ENCODE assay signal across 30 mouse cellular contexts in genomic region chr2:91667747-91668146, GRCm38 (mm10). TPM values are rescaled to one million over a fixed set of nuclear protein-coding genes. Genes with fewer than 3 reads are reported as not detected.
DNase-seq lines count a peak whose midpoint lies in the region; ATAC-seq and TF ChIP-seq lines count a peak whose summit lies in the region.
"Had no signal": no experiment of that assay in that cellular context is flagged by ENCODE, and none has a peak within 500 bp of the region (broad histone marks: within the 10 kb centered on the region; RNA-seq: fewer than 3 reads in every experiment).

No protein-coding gene starts in this region.

- TF ChIP-seq EP300 in CH12.LX (IDR thresholded peaks at IDR 0.05; ENCODE audit: low read length): no peak

- no peak for TF ChIP-seq RAD21 in CH12.LX (IDR thresholded peaks at IDR 0.05; ENCODE audit: low read depth, low read length)

- WGBS in stomach, embryonic 15.5 days: 54% methylated on average over 2 of the region's 2 CpGs

- DNase-seq in gastrocnemius, adult 2 months: no peak
- no peak for DNase-seq in gastrocnemius, postnatal 4 days (ENCODE audit: low spot score in 2 of 2)
- DNase-seq in CH12.LX (ENCODE audit: extremely low read depth): peak; percentile 19
- DNase-seq in R1 (ENCODE audit: low read depth, low spot score): peak; percentile 84
- no peak for DNase-seq in testis, postnatal 10 days (ENCODE audit: low spot score)
- DNase-seq in left cerebral cortex, adult 18-20 months (ENCODE audit: low spot score in 2 of 2): no peak
- DNase-seq: adrenal gland, postnatal 14 days; cerebellum, adult 11 months; cerebellum, adult 9-10 months; cerebellum, postnatal 36 days; gastrocnemius, postnatal 36 days; heart, adult 2 months; kidney, postnatal 14 days; layer of hippocampus, adult 9-11 months; liver; lung, adult 2 months; right cerebral cortex, adult 18-20 months; thymus, adult 2 months; thymus, postnatal 36 days had no signal

- dilution Hi-C loops in CH12.LX (cut with MboI; ENCODE audit: extremely low pct_ligation_motif_present, extremely low pct_unique_long_range_greater_than_20kb, low sequenced_read_pairs): no loop called here

- peaks cover 76 to 91% of the 10 kb centered on the region in 2 experiments for H3K36me3 ChIP-seq in CH12.LX (replicated peaks in 1 of 2; ENCODE audit: control insufficient read depth in 1 of 2, insufficient read depth in 1 of 2, low read length in 1 of 2)
- H3K36me3 ChIP-seq in stomach, embryonic 15.5 days: peaks cover 45% of the 10 kb centered on the region

- no peaks in the 10 kb centered on the region for H3K79me2 ChIP-seq in CH12.LX (replicated peaks; ENCODE audit: control insufficient read depth, extremely low read depth, insufficient read depth, poor library complexity, severe bottlenecking)

- peak overlapping the region; percentile 24; the same call in 1 of the 2 replicates for H3K27ac ChIP-seq in gastrocnemius, adult 2 months
- no peak overlapping the region for H3K27ac ChIP-seq in CH12.LX (ENCODE audit: insufficient read depth, low read depth)
- no peak overlapping the region for H3K27ac ChIP-seq in stomach, embryonic 15.5 days
- H3K27ac ChIP-seq: embryonic facial prominence, embryonic 13.5 days; heart, adult 2 months; hindbrain, embryonic 14.5 days; liver, embryonic 14.5 days; midbrain, embryonic 10.5 days had no signal

- intact Hi-C loops in gastrocnemius, adult 2 months (cut with DNase I): no loop called here

- H3K4me3 ChIP-seq in gastrocnemius, adult 2 months: no peak overlapping the region
- no peak overlapping the region for H3K4me3 ChIP-seq in CH12.LX (replicated peaks in 1 of 3; ENCODE audit: low read depth in 2 of 3, low read length in 2 of 3, poor library complexity in 1 of 3)
- H3K4me3 ChIP-seq in stomach, embryonic 15.5 days (replicated peaks): no peak overlapping the region
- H3K4me3 ChIP-seq: embryonic facial prominence, embryonic 13.5 days; erythroblast, embryonic 14.5 days; heart, adult 2 months; heart, embryonic 12.5 days; midbrain, embryonic 10.5 days had no signal

- peaks cover 19 to 29% of the 10 kb centered on the region in 2 experiments for H3K4me1 ChIP-seq in CH12.LX (ENCODE audit: control insufficient read depth in 1 of 2, insufficient read depth in 2 of 2)
- no peaks in the 10 kb centered on the region for H3K4me1 ChIP-seq in stomach, embryonic 15.5 days
- H3K4me1 ChIP-seq: embryonic facial prominence, embryonic 13.5 days; midbrain, embryonic 10.5 days had no signal

- peak; percentile 79 for ATAC-seq in stomach, embryonic 15.5 days (ENCODE audit: insufficient read depth, low FRiP score, low read depth)
- ATAC-seq: midbrain, embryonic 16.5 days had no signal

- TF ChIP-seq POLR2A in CH12.LX (IDR thresholded peaks at IDR 0.05; ENCODE audit: low read depth, low read length): no peak

- no peak for TF ChIP-seq CTCF in gastrocnemius, adult 2 months (IDR thresholded peaks at IDR 0.05)
- no peak for TF ChIP-seq CTCF in CH12.LX (conservative IDR thresholded peaks at IDR 0.05 in 1 of 2, IDR thresholded peaks at IDR 0.05 in 1 of 2; ENCODE audit: low read depth in 2 of 2, low read length in 2 of 2)

- H3K4me2 ChIP-seq in CH12.LX (ENCODE audit: insufficient read depth, low read depth, poor library complexity, severe bottlenecking): no peak overlapping the region
- H3K4me2 ChIP-seq in stomach, embryonic 15.5 days: no peak overlapping the region
- H3K4me2 ChIP-seq: embryonic facial prominence, embryonic 13.5 days; heart, embryonic 12.5 days; hindbrain, embryonic 14.5 days had no signal

- H3K9ac ChIP-seq in CH12.LX (ENCODE audit: insufficient read depth, low read depth): no peak overlapping the region
- no peak overlapping the region for H3K9ac ChIP-seq in stomach, embryonic 15.5 days
- H3K9ac ChIP-seq: embryonic facial prominence, embryonic 13.5 days; heart, embryonic 12.5 days; hindbrain, embryonic 14.5 days; liver, embryonic 14.5 days had no signal

- no peaks in the 10 kb centered on the region for H3K27me3 ChIP-seq in CH12.LX (replicated peaks)
- no peaks in the 10 kb centered on the region for H3K27me3 ChIP-seq in stomach, embryonic 15.5 days (replicated peaks)
- H3K27me3 ChIP-seq: embryonic facial prominence, embryonic 13.5 days; heart, embryonic 12.5 days had no signal

- no peaks in the 10 kb centered on the region for H3K9me3 ChIP-seq in CH12.LX (replicated peaks; ENCODE audit: low read length)
- H3K9me3 ChIP-seq in stomach, embryonic 15.5 days: no peaks in the 10 kb centered on the region
- H3K9me3 ChIP-seq: embryonic facial prominence, embryonic 13.5 days; heart, embryonic 12.5 days; midbrain, embryonic 10.5 days had no signal

- in situ Hi-C loops in CH12.LX (cut with MboI; ENCODE audit: low pct_ligation_motif_present, low pct_unique_long_range_greater_than_20kb, low sequenced_read_pairs): no loop called here

TF ChIP-seq in CH12.LX, 34 proteins besides CTCF, POLR2A, EP300 and RAD21:
- no peak for TF ChIP-seq ZNF384 (IDR thresholded peaks at IDR 0.05; ENCODE audit: low read depth, low read length)
- no peak for TF ChIP-seq IRF4 (IDR thresholded peaks at IDR 0.05; ENCODE audit: low read depth, low read length)
- no peak for TF ChIP-seq ZKSCAN1 (IDR thresholded peaks at IDR 0.05; ENCODE audit: borderline replicate concordance, low read depth, low read length)
- no peak for TF ChIP-seq GABPA (IDR thresholded peaks at IDR 0.05; ENCODE audit: insufficient replicate concordance, low read depth, low read length)
- no peak for TF ChIP-seq CHD1 (IDR thresholded peaks at IDR 0.05; ENCODE audit: low read depth, low read length)
- no peak for TF ChIP-seq RCOR1 (conservative IDR thresholded peaks at IDR 0.05; ENCODE audit: low read depth, low read length)
- no peak for TF ChIP-seq MAFK (IDR thresholded peaks at IDR 0.05; ENCODE audit: insufficient replicate concordance, low read length)
- TF ChIP-seq PAX5 (IDR thresholded peaks at IDR 0.05; ENCODE audit: low read length): no peak

RNA-seq across cellular contexts. Expression of gene Arhgap1, which starts 18.1 kb away (rescaled TPM):
- 1 to 10 TPM; 5.0 to 8.2 TPM for total RNA-seq in gastrocnemius, adult 2 months (2021)
- total RNA-seq in gastrocnemius, postnatal 4 days (2021): 10 to 100 TPM; 46.6 to 49.3 TPM
- total RNA-seq in CH12.LX (2012; rRNA removed) (15.6 and 20.6 TPM in 2 replicates), CH12.LX (2014; rRNA removed) (19.7 and 22.4 TPM in 2 replicates)
- polyA plus RNA-seq in CH12.LX (2012; ENCODE audit: insufficient read length, low read depth): 30.2 and 35.4 TPM in 2 replicates
- polyA plus RNA-seq in stomach, embryonic 15.5 days (2015; fragmentation: Nextera tagmentation; extraction: Ambion mirVana): 115 and 144 TPM in 2 replicates
- total RNA-seq in left cerebral cortex, adult 18-20 months (2021): 10 to 100 TPM; 67.0 to 67.9 TPM

RNA-seq across cellular contexts. Expression of gene Zfp408, which starts 18.2 kb away (rescaled TPM):
- total RNA-seq in gastrocnemius, adult 2 months (2021): 1 to 10 TPM; 2.5 to 3.1 TPM
- total RNA-seq in gastrocnemius, postnatal 4 days (2021): 10 to 100 TPM; 10.1 to 16.5 TPM
- total RNA-seq in CH12.LX (2012; rRNA removed): 8.1 and 8.3 TPM in 2 replicates
- 8.8 and 9.2 TPM in 2 replicates for total RNA-seq in CH12.LX (2014; rRNA removed)
- polyA plus RNA-seq in CH12.LX (2012; ENCODE audit: insufficient read length, low read depth): 16.0 and 17.1 TPM in 2 replicates
- polyA plus RNA-seq in stomach, embryonic 15.5 days (2015; fragmentation: Nextera tagmentation; extraction: Ambion mirVana): 9.2 and 9.7 TPM in 2 replicates
- 10 to 100 TPM; 10.2 to 11.4 TPM for total RNA-seq in left cerebral cortex, adult 18-20 months (2021)

RNA-seq across cellular contexts. Expression of gene F2, which starts 31.5 kb away (rescaled TPM):
- total RNA-seq in gastrocnemius, adult 2 months (2021): under 1 TPM; 0.11 to 0.13 TPM
- 1 to 10 TPM in 1 of 2 experiments, under 1 TPM in 1; 0.54 to 4.2 TPM for total RNA-seq in gastrocnemius, postnatal 4 days (2021)
- total RNA-seq in CH12.LX (2012; rRNA removed) (0.04 TPM in 1 of 2 replicates, not detected in the other), CH12.LX (2014; rRNA removed) (not detected in 2 replicates)
- not detected in 2 replicates for polyA plus RNA-seq in CH12.LX (2012; ENCODE audit: insufficient read length, low read depth)
- 7.2 and 19.4 TPM in 2 replicates for polyA plus RNA-seq in stomach, embryonic 15.5 days (2015; fragmentation: Nextera tagmentation; extraction: Ambion mirVana)
- total RNA-seq in left cerebral cortex, adult 18-20 months (2021): under 1 TPM in 1 of 2 experiments, not detected in 1; 0.14 TPM
- total RNA-seq: heart, adult 2 months; megakaryocyte progenitor cell, adult 5-6 weeks had no signal
- polyA plus RNA-seq: forebrain, embryonic 11.5 days; heart, adult 2 months; kidney, embryonic 14.5 days had no signal

RNA-seq across cellular contexts. Expression of gene Atg13, which starts 42.6 kb away (rescaled TPM):
- 10 to 100 TPM; 32.2 to 36.2 TPM for total RNA-seq in gastrocnemius, adult 2 months (2021)
- 10 to 100 TPM; 24.1 to 25.5 TPM for total RNA-seq in gastrocnemius, postnatal 4 days (2021)
- total RNA-seq in CH12.LX (2012; rRNA removed) (7.3 and 8.5 TPM in 2 replicates), CH12.LX (2014; rRNA removed) (5.8 and 6.0 TPM in 2 replicates)
- polyA plus RNA-seq in CH12.LX (2012; ENCODE audit: insufficient read length, low read depth): 18.0 and 20.7 TPM in 2 replicates
- 21.0 and 24.0 TPM in 2 replicates for polyA plus RNA-seq in stomach, embryonic 15.5 days (2015; fragmentation: Nextera tagmentation; extraction: Ambion mirVana)
- total RNA-seq in left cerebral cortex, adult 18-20 months (2021): 10 to 100 TPM; 91.9 to 92.9 TPM

RNA-seq across cellular contexts. Expression of gene Harbi1, which starts 42.9 kb away (rescaled TPM):
- 1 to 10 TPM; 4.9 to 5.6 TPM for total RNA-seq in gastrocnemius, adult 2 months (2021)
- total RNA-seq in gastrocnemius, postnatal 4 days (2021): 1 to 10 TPM; 5.0 to 7.1 TPM
- total RNA-seq in CH12.LX (2012; rRNA removed) (10.2 and 13.3 TPM in 2 replicates), CH12.LX (2014; rRNA removed) (18.2 and 18.8 TPM in 2 replicates)
- 7.8 and 8.1 TPM in 2 replicates for polyA plus RNA-seq in CH12.LX (2012; ENCODE audit: insufficient read length, low read depth)
- polyA plus RNA-seq in stomach, embryonic 15.5 days (2015; fragmentation: Nextera tagmentation; extraction: Ambion mirVana): 21.3 and 21.8 TPM in 2 replicates
- 1 to 10 TPM; 6.6 to 7.8 TPM for total RNA-seq in left cerebral cortex, adult 18-20 months (2021)

Comparison
In these comparisons a context has a peak if more than half of its experiments do, and no peak if none do; other contexts are left out.
1. DNase-seq: peak in CH12.LX (single experiment) and R1 (single experiment); none in gastrocnemius, adult 2 months (single experiment), gastrocnemius, postnatal 4 days (0 of 2), testis, postnatal 10 days (single experiment) and left cerebral cortex, adult 18-20 months (0 of 2).